Mouse (Mus musculus) intestine, postnatal 0 days (tissue): ENCODE results near the gene Rtbdn. TPM values are rescaled to one million over a fixed set of nuclear protein-coding genes. Genes with fewer than 3 reads are reported as not detected.
A peak's percentile ranks its signal among the peaks of the same experiment; 100 is the strongest.

Experiments
- ATAC-seq: fragments of 200-750 bp; cut with Nextera tagmentation; 2 replicates; pipeline ENCODE4 v1.8.0; 2017; ENCODE audit warnings: mild to moderate bottlenecking, moderate TSS enrichment, moderate library complexity
- H3K27ac ChIP-seq: fragments of 300-500 bp; sonication (generic); 2 replicates; pipeline ENCODE4 v1.5.1; 2014; ENCODE audit warnings: mild to moderate bottlenecking, low read depth, low read length, moderate library complexity
- H3K27me3 ChIP-seq: fragments of 300-500 bp; sonication (generic); replicated peaks from 2 replicates; pipeline ENCODE4 v1.6.1; 2014; ENCODE audit warnings: low read length, mixed read lengths; ENCODE audit not compliant: control insufficient read depth, insufficient read depth
- H3K36me3 ChIP-seq: fragments of 300-500 bp; sonication (generic); 2 replicates; pipeline ENCODE4 v1.6.1; 2014; ENCODE audit warnings: mild to moderate bottlenecking, moderate library complexity; ENCODE audit not compliant: control insufficient read depth, insufficient read depth
- H3K4me1 ChIP-seq: fragments of 300-500 bp; sonication (generic); replicated peaks from 2 replicates; pipeline ENCODE4 v1.6.1; 2014; ENCODE audit warnings: antibody characterized with exemption, low read length, mixed read lengths; ENCODE audit not compliant: control insufficient read depth, insufficient read depth
- H3K4me2 ChIP-seq: fragments of 300-500 bp; sonication (generic); replicated peaks from 2 replicates; pipeline ENCODE4 v1.6.1; 2014; ENCODE audit warnings: low read depth, mild to moderate bottlenecking, moderate library complexity
- H3K4me3 ChIP-seq: fragments of 300-500 bp; sonication (generic); 2 replicates; pipeline ENCODE4 v1.5.1; 2014; ENCODE audit warnings: low read depth, low read length
- H3K9ac ChIP-seq: fragments of 300-500 bp; sonication (generic); 2 replicates; pipeline ENCODE4 v1.6.1; 2014; ENCODE audit warnings: mild to moderate bottlenecking, low read depth, low read length
- H3K9me3 ChIP-seq: fragments of 300-500 bp; sonication (generic); 2 replicates; pipeline ENCODE4 v1.6.1; 2016; ENCODE audit warnings: mixed run types; ENCODE audit not compliant: control insufficient read depth
- CTCF ChIP-seq: sonication (generic); IDR thresholded peaks from 2 replicates; pipeline ENCODE4 v1.5.1; 2016; ENCODE audit warnings: low read depth, mild to moderate bottlenecking, control low read depth, antibody characterized with exemption, moderate library complexity
- WGBS: fragments of 180-500 bp; shearing (Covaris S2); extraction: QIAGEN DNeasy Blood & Tissue Kit; methylation state at CpG from one replicate; pipeline ENCODE4 v1.1.7; 2014; 5-methylcytosine and 5-hydroxymethylcytosine counted together
- polyA plus RNA-seq: library from polyadenylated mRNA; unstranded; fragments of >200 nt; fragmentation: Nextera tagmentation; extraction: Ambion mirVana; gene quantifications from 2 replicates; pipeline ENCODE4 v1.2.1, GENCODE M21; 2015

Gene Rtbdn
- polyA plus RNA-seq, 1 experiment from 2014 or later, result 0.12 TPM

- ATAC-seq, result no peak
- H3K9me3 ChIP-seq, result no peaks in the 10 kb centered on the region
These were observed 27.9 kb downstream of the Rtbdn start for GRCm38 (mm10) chr8:84974543-84975142.

GRCm38 (mm10) chr8:84975434-84975833, 28.6 kb downstream of the Rtbdn start:
- Histone ChIP-seq H3K27ac (peak overlapping the region; percentile 97), H3K4me3 (peak overlapping the region; percentile 80), H3K9me3 (no peaks in the 10 kb centered on the region), H3K9ac (no peak overlapping the region), H3K27me3 (no peaks in the 10 kb centered on the region), H3K36me3 (peaks cover 27% of the 10 kb centered on the region), H3K4me2 (peak overlapping the region; percentile 96), H3K4me1 (peaks cover 12% of the 10 kb centered on the region; the same call in 1 of the 2 replicates)
- ATAC-seq, result no peak
- WGBS, result 37% methylated on average over 7 of the region's 7 CpGs
- peak; percentile 92 for TF ChIP-seq CTCF

More at GRCm38 (mm10) chr8:84974543-84975142, 27.9 kb downstream of the Rtbdn start:
- Histone ChIP-seq H3K4me1 (0 out of 2 replicates have a peak, but pooled peaks cover 8% of the 10 kb centered on the region), H3K4me3 (no peak overlapping the region), H3K4me2 (0 out of 2 replicates have a peak overlapping the region, but pooled peaks have one; percentile 96), H3K36me3 (peaks cover 27% of the 10 kb centered on the region), H3K27ac (no peak overlapping the region), H3K27me3 (no peaks in the 10 kb centered on the region), H3K9ac (no peak overlapping the region)
- no peak for TF ChIP-seq CTCF
- 74% methylated on average over 8 of the region's 8 CpGs for WGBS

GRCm38 (mm10) chr8:84976031-84976762, 29.4 kb downstream of the Rtbdn start:
- 1% methylated on average over 55 of the region's 61 CpGs for WGBS
- peaks cover 18% of the 10 kb centered on the region for H3K4me1 ChIP-seq
- no peaks in the 10 kb centered on the region for H3K9me3 ChIP-seq
- peak overlapping the region; percentile 87 for H3K9ac ChIP-seq
- H3K36me3 ChIP-seq, result peaks cover 20% of the 10 kb centered on the region
- ATAC-seq, result peak; percentile 65
- peak overlapping the region; percentile 80 for H3K4me3 ChIP-seq
- peak overlapping the region; percentile 97 for H3K27ac ChIP-seq
- peak overlapping the region; percentile 96 for H3K4me2 ChIP-seq
- H3K27me3 ChIP-seq, result no peaks in the 10 kb centered on the region
- TF ChIP-seq CTCF, result no peak

- Histone ChIP-seq H3K4me3 (peak overlapping the region; percentile 80), H3K27me3 (no peaks in the 10 kb centered on the region), H3K27ac (peak overlapping the region; percentile 97), H3K4me1 (peaks cover 25% of the 10 kb centered on the region), H3K36me3 (peaks cover 13% of the 10 kb centered on the region), H3K4me2 (peak overlapping the region; percentile 96), H3K9ac (peak overlapping the region; percentile 87), H3K9me3 (no peaks in the 10 kb centered on the region)
- ATAC-seq, result no peak
- under 1% methylated on average over 25 of the region's 25 CpGs for WGBS
- no peak for TF ChIP-seq CTCF
These were observed 30.1 kb downstream of the Rtbdn start for GRCm38 (mm10) chr8:84976763-84977434.

GRCm38 (mm10) chr8:84977435-84978247, 30.9 kb downstream of the Rtbdn start:
- Histone ChIP-seq H3K9me3 (no peaks in the 10 kb centered on the region), H3K27ac (peak overlapping the region; percentile 97), H3K27me3 (no peaks in the 10 kb centered on the region), H3K4me3 (peak overlapping the region; percentile 80), H3K36me3 (peaks cover 6% of the 10 kb centered on the region), H3K9ac (peak overlapping the region; percentile 87), H3K4me2 (peak overlapping the region; percentile 96), H3K4me1 (peaks cover 30% of the 10 kb centered on the region)
- WGBS, result under 1% methylated on average over 70 of the region's 70 CpGs
- ATAC-seq, result no peak
- peak; percentile 19; the same call in 1 of the 2 replicates for TF ChIP-seq CTCF
